Comparison of ENCODE assay signal across 1 mouse cellular context in genomic region chr6:149389626-149390025, GRCm38 (mm10). TPM values are rescaled to one million over a fixed set of nuclear protein-coding genes. Genes with fewer than 3 reads are reported as not detected.
"Had no signal": no experiment of that assay in that cellular context is flagged by ENCODE, and none has a peak within 500 bp of the region (broad histone marks: within the 10 kb centered on the region; RNA-seq: fewer than 3 reads in every experiment).

No protein-coding gene starts in this region.

RNA-seq across cellular contexts. Expression of gene Bicd1, which starts 19.1 kb away (rescaled TPM):
- polyA plus RNA-seq: liver, adult 2 months had no signal
